Mouse (Mus musculus): Measurements from ENCODE around the gene Ap2a1. TPM values are rescaled to one million over a fixed set of nuclear protein-coding genes. Genes with fewer than 3 reads are reported as not detected.

The Ap2a1 gene
- polyA plus RNA-seq, 1 experiment from 2014 or later = 74.2 TPM

- DNase-seq (ENCODE audit: low spot score) = no peak
- 81% methylated on average over 7 of the region's 7 CpGs for WGBS
- H3K4me1 ChIP-seq = no peaks in the 10 kb centered on the region
- H3K9me3 ChIP-seq (replicated peaks) = no peaks in the 10 kb centered on the region
- no peak within 1 kb of the TSS for H3K27ac ChIP-seq (replicated peaks)
- no peaks in the 10 kb centered on the region for H3K36me3 ChIP-seq
- no peak within 1 kb of the TSS for H3K4me3 ChIP-seq
- H3K27me3 ChIP-seq (ENCODE audit: low read depth, poor library complexity, severe bottlenecking) = no peaks in the 10 kb centered on the region
Measured at GRCm38 (mm10) chr7:44942904-44943303, 13.6 kb upstream of the Ap2a1 start, which contains the start of gene Tsks. Gene Tsks, plus strand, starts transcription at chr7:44943204.

DNA sequence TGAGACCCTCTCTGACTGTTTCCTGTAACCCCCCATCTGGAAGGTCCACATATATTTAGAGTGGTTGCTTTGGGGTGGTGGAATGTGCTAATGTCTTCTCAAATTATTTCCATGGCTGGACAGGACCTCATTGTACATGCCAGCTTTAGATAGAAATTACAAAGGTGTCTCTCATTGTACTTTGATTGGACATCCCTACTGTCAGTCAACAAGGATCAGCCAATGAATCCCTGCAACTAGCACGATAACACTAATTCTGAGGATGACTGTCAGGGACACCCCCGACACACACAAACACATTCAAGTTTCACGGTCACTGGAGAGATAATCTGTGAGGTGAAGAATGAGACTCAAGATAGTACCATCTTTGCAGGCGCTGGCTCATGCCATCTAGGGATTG, 9.4 kb upstream of the Ap2a1 start:
- WGBS = 92% methylated on average over 4 of the region's 4 CpGs
- H3K4me1 ChIP-seq = no peaks in the 10 kb centered on the region
- no peaks in the 10 kb centered on the region for H3K36me3 ChIP-seq
- DNase-seq (ENCODE audit: low spot score) = no peak
- H3K9me3 ChIP-seq (replicated peaks) = no peaks in the 10 kb centered on the region; the same call in 1 of the 2 replicates
- H3K27me3 ChIP-seq (ENCODE audit: low read depth, poor library complexity, severe bottlenecking) = no peaks in the 10 kb centered on the region
- no peak overlapping the region for H3K4me3 ChIP-seq
- H3K27ac ChIP-seq (replicated peaks) = no peak overlapping the region

DNA sequence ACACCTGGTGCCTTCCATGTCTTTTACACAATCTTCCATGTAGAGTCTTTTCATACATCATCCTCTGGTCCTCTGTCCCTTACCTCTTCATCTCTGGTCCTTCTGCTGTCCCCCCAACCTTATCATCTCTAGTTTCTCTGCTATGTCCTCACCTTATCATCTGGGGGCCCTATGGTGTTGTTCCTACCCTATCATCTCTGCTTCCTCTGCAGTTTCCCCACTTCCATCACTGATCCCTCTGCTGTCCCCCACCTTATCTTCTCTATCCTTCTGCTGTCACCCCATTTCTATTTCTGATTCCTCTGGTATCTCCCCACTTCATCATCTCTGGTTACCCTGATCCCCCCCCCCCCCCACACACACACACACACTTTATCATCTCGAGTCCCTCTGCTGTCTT, 726 bp downstream of the Ap2a1 start:
- Histone ChIP-seq H3K4me3 (peak overlapping the region; percentile 74), H3K36me3 (peaks cover 33% of the 10 kb centered on the region), H3K27me3 (ENCODE audit: low read depth, poor library complexity, severe bottlenecking) (no peaks in the 10 kb centered on the region), H3K4me1 (peaks cover 28% of the 10 kb centered on the region), H3K9me3 (replicated peaks) (no peaks in the 10 kb centered on the region), H3K27ac (replicated peaks) (peak overlapping the region; percentile 90)
- 0% methylated on average over 1 of the region's 1 CpGs for WGBS
- no peak for DNase-seq (ENCODE audit: low spot score)

DNA sequence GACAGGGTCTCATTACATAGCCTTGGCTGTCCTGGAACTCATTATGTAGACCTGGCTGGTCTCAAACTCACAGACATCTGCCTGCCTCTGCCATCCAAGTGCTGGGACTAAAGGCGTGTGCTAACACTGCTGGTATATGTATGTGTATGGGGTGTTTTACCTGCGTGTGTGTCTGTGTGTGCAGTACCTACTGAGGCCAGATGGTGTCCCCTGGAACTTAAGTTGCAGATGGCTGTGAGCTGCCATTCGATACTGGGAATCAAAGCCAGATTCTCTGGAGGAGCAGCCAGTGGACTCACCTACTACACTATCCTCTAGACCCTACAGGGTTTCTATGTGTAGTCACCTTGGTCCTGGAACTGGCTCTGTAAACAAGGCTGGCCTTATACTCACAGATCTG, 3.8 kb downstream of the Ap2a1 start:
- Histone ChIP-seq H3K36me3 (peaks cover 57% of the 10 kb centered on the region), H3K27ac (replicated peaks) (no peak overlapping the region), H3K27me3 (ENCODE audit: low read depth, poor library complexity, severe bottlenecking) (no peaks in the 10 kb centered on the region), H3K4me3 (no peak overlapping the region), H3K9me3 (replicated peaks) (no peaks in the 10 kb centered on the region), H3K4me1 (peaks cover 24% of the 10 kb centered on the region)
- 78% methylated on average over 3 of the region's 3 CpGs for WGBS
- DNase-seq (ENCODE audit: low spot score) = no peak

- Histone ChIP-seq H3K4me3 (no peak overlapping the region), H3K27ac (replicated peaks) (no peak overlapping the region), H3K4me1 (peaks cover 4% of the 10 kb centered on the region), H3K9me3 (replicated peaks) (no peaks in the 10 kb centered on the region), H3K27me3 (ENCODE audit: low read depth, poor library complexity, severe bottlenecking) (no peaks in the 10 kb centered on the region), H3K36me3 (peaks cover 74% of the 10 kb centered on the region)
- DNase-seq (ENCODE audit: low spot score) = no peak
Measured at GRCm38 (mm10) chr7:44922530-44922929, 6.8 kb downstream of the Ap2a1 start.

- H3K27ac ChIP-seq (replicated peaks) = no peak overlapping the region
- H3K4me3 ChIP-seq = no peak overlapping the region
- H3K36me3 ChIP-seq = peaks cover 78% of the 10 kb centered on the region
- DNase-seq (ENCODE audit: low spot score) = no peak
- WGBS = 91% methylated on average over 5 of the region's 5 CpGs
- H3K27me3 ChIP-seq (ENCODE audit: low read depth, poor library complexity, severe bottlenecking) = no peaks in the 10 kb centered on the region
- no peaks in the 10 kb centered on the region for H3K4me1 ChIP-seq
- H3K9me3 ChIP-seq (replicated peaks) = no peaks in the 10 kb centered on the region
Measured at GRCm38 (mm10) chr7:44919127-44919526, 10.2 kb downstream of the Ap2a1 start.

GRCm38 (mm10) chr7:44918219-44918618, 11.1 kb downstream of the Ap2a1 start:
- Histone ChIP-seq H3K4me3 (no peak overlapping the region), H3K4me1 (no peaks in the 10 kb centered on the region), H3K27me3 (ENCODE audit: low read depth, poor library complexity, severe bottlenecking) (no peaks in the 10 kb centered on the region), H3K27ac (replicated peaks) (no peak overlapping the region), H3K9me3 (replicated peaks) (no peaks in the 10 kb centered on the region), H3K36me3 (peaks cover 78% of the 10 kb centered on the region)
- DNase-seq (ENCODE audit: low spot score) = no peak
- 91% methylated on average over 3 of the region's 3 CpGs for WGBS

GRCm38 (mm10) chr7:44916881-44917280, 12.4 kb downstream of the Ap2a1 start:
- H3K27me3 ChIP-seq (ENCODE audit: low read depth, poor library complexity, severe bottlenecking) = no peaks in the 10 kb centered on the region
- no peaks in the 10 kb centered on the region for H3K9me3 ChIP-seq (replicated peaks)
- no peak overlapping the region for H3K27ac ChIP-seq (replicated peaks)
- no peak overlapping the region for H3K4me3 ChIP-seq
- peaks cover 77% of the 10 kb centered on the region for H3K36me3 ChIP-seq
- 89% methylated on average over 4 of the region's 4 CpGs for WGBS
- no peak for DNase-seq (ENCODE audit: low spot score)
- H3K4me1 ChIP-seq = no peaks in the 10 kb centered on the region

GRCm38 (mm10) chr7:44916191-44916590, 13.1 kb downstream of the Ap2a1 start:
- no peak for DNase-seq (ENCODE audit: low spot score)
- H3K27me3 ChIP-seq (ENCODE audit: low read depth, poor library complexity, severe bottlenecking) = no peaks in the 10 kb centered on the region
- H3K36me3 ChIP-seq = peaks cover 79% of the 10 kb centered on the region
- no peaks in the 10 kb centered on the region for H3K9me3 ChIP-seq (replicated peaks)
- 85% methylated on average over 6 of the region's 6 CpGs for WGBS
- H3K4me3 ChIP-seq = no peak overlapping the region
- no peak overlapping the region for H3K27ac ChIP-seq (replicated peaks)
- H3K4me1 ChIP-seq = no peaks in the 10 kb centered on the region

GRCm38 (mm10) chr7:44915314-44915713, 14.0 kb downstream of the Ap2a1 start:
- Histone ChIP-seq H3K27ac (replicated peaks) (no peak overlapping the region), H3K27me3 (ENCODE audit: low read depth, poor library complexity, severe bottlenecking) (no peaks in the 10 kb centered on the region), H3K36me3 (peaks cover 85% of the 10 kb centered on the region), H3K9me3 (replicated peaks) (no peaks in the 10 kb centered on the region), H3K4me1 (no peaks in the 10 kb centered on the region), H3K4me3 (no peak overlapping the region)
- DNase-seq (ENCODE audit: low spot score) = no peak
- WGBS = 93% methylated on average over 9 of the region's 9 CpGs

DNA sequence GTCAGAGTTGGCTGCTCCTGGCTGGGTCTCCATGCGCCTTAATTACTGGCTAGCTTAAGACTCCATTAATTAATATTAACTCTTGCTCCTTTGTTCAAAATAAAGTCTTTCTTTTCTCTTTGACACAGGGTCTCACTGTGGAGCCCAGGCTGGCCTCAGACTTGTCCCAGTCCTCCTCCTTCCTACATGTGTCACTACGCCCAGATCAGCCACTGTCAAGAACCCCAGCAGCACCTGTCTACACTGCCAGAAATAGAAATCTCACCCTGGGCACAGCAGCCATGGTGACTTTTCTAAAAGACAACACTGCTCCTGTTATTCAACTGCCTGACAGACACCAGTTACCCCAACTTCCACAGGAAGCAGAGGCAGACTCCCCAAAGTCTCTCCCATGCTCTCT, 14.9 kb downstream of the Ap2a1 start:
- H3K4me1 ChIP-seq = no peaks in the 10 kb centered on the region
- no peak overlapping the region for H3K4me3 ChIP-seq
- H3K27me3 ChIP-seq (ENCODE audit: low read depth, poor library complexity, severe bottlenecking) = no peaks in the 10 kb centered on the region
- DNase-seq (ENCODE audit: low spot score) = no peak
- 94% methylated on average over 2 of the region's 2 CpGs for WGBS
- no peak overlapping the region for H3K27ac ChIP-seq (replicated peaks)
- peaks cover 86% of the 10 kb centered on the region for H3K36me3 ChIP-seq
- no peaks in the 10 kb centered on the region for H3K9me3 ChIP-seq (replicated peaks)

GRCm38 (mm10) chr7:44908706-44909476, 20.4 kb downstream of the Ap2a1 start:
- no peak for DNase-seq (ENCODE audit: low spot score)
- H3K27ac ChIP-seq (replicated peaks) = no peak overlapping the region
- no peaks in the 10 kb centered on the region for H3K9me3 ChIP-seq (replicated peaks)
- peaks cover 99% of the 10 kb centered on the region for H3K36me3 ChIP-seq
- no peaks in the 10 kb centered on the region for H3K27me3 ChIP-seq (ENCODE audit: low read depth, poor library complexity, severe bottlenecking)
- no peaks in the 10 kb centered on the region for H3K4me1 ChIP-seq
- WGBS = 94% methylated on average over 15 of the region's 15 CpGs
- H3K4me3 ChIP-seq = no peak overlapping the region

DNA sequence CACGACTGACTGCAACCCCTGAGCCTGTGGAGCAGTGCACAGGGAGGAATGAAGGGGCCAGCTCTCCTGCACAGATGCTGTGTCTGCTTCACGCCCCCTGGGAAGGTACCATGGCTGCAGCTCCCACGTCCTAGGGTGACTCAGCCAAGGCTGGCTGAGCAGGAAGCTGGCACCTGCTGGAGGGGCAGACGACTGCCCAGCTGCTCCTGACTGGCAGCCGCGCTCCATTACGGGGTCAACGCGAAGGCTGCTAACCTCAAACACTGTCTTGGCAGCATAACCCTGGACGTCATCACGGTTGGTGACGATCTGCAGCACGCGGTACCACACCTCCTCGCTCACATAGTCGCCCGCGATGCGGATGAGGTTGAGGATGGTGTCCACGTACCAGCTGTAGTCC, 23.9 kb downstream of the Ap2a1 start:
- peaks cover 93% of the 10 kb centered on the region for H3K36me3 ChIP-seq
- H3K4me3 ChIP-seq = no peak overlapping the region
- 93% methylated on average over 20 of the region's 20 CpGs for whole genome bisulfite sequencing
- peaks cover 20% of the 10 kb centered on the region for H3K4me1 ChIP-seq
- H3K27ac ChIP-seq (replicated peaks) = no peak overlapping the region
- DNase-seq (ENCODE audit: low spot score) = no peak
- H3K27me3 ChIP-seq (ENCODE audit: low read depth, poor library complexity, severe bottlenecking) = no peaks in the 10 kb centered on the region
- H3K9me3 ChIP-seq (replicated peaks) = no peaks in the 10 kb centered on the region

Measured in midbrain, embryonic 10.5 days (tissue).